Mouse (Mus musculus) spleen, postnatal 36 days (tissue): Measurements from ENCODE around the gene Egln3.

ENCODE experiments used
- DNase-seq, 2 experiments: peaks; one replicate each; pipeline ENCODE4 v3.0.0; 2022; ENCODE audit warnings: low spot score in 2 of 2, mixed read lengths in 1 of 2

Egln3 gene

DNA sequence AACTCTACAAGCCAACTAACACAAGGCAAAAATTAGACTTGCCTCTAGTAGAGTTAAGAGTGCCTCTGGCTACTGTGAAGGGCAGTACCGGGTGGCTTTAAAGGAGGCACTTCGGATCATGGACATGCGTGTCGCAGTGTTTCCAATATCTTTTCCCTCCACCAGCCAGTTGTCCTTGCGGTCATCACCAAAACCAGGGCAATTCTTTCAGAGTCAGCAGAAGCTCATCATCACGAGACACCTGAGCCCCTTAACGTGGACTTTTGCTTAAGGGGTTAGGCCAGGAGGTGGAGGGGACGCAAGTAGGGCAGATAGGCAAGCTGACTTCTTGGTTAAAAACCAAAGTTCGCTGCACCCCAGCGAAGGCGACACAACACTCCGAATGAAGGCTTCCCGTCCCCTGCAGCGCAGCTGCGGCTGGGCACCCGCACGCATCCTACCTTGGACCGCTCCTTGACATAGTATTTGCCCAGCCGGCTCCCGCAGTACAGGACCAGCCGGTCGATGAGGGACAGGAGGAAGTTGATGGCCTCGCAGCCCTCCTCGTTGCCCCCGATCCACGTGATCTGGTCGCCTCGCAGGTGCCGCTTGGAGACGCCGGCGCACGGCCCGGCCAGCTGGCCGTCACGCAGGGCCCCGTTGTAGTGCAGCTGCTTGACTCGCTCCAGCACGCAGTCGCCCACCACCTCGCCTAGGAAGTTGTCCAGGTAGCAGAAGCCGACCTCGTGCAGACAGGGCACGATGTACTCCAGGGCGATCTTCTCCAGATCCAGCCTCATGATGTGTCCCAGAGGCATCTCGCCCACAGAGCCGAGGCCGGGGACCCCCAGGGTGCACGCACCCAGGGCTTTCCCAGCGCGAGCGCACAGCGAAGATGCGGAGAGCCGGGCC, 650 bp downstream of the Egln3 start:
- peak; percentile 23 to 24 for DNase-seq

DNA sequence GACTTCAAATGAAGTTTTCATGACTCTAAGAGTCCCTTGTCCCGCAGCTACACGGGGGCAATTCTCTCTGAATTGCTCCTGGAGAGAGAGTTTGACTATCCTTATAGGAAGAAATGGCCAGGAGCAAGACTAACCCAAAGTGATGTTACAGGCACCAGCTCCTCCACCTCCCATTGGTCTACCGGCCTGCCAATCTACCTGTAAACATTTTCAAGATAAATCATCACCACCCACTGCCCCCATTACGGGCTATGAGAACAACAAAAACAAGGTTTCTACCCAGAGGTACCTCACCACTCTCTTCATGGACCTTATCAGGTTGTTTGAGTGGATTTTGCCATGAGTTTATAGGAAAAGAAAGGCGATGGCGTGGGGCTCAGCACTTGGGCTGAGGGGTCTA, 1.4 kb downstream of the Egln3 start:
- no peak for DNase-seq

DNA sequence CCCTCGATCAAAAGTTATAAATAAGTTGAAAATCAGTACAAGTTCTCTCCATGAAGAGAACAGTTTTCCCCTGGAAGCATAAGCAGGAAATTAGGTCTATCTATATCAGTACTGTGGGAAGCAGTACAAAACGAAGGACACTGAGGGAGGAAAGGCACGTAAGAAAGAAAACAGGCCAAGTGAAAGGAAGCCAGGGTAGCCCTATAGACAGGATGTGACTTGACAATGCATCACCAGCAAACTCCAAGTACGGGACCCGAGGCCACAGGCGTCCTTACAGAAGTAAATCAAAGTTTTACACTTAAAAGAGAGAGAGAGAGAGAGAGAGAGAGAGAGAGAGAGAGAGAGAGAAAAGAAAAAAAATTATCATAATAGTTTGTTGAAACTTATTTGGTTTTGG, 2.8 kb downstream of the Egln3 start:
- no peak for DNase-seq

DNA sequence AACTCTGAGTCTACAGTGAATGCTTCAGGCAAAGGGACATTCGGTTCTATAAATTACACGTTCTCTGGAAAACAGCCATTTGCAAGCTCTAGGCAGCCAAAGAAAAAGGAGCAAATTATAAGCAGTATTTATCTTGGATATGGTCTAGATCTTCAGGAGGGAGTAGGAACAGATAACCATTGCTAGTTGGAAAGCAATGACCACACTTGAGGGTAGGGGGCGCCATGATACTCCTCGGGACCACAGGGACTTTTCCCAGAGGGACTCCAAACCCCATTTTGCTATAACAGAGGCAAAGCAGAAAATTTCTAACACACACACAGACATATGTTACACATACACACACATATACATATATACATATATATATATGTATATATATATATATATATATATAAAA, 3.5 kb downstream of the Egln3 start:
- DNase-seq = no peak

DNA sequence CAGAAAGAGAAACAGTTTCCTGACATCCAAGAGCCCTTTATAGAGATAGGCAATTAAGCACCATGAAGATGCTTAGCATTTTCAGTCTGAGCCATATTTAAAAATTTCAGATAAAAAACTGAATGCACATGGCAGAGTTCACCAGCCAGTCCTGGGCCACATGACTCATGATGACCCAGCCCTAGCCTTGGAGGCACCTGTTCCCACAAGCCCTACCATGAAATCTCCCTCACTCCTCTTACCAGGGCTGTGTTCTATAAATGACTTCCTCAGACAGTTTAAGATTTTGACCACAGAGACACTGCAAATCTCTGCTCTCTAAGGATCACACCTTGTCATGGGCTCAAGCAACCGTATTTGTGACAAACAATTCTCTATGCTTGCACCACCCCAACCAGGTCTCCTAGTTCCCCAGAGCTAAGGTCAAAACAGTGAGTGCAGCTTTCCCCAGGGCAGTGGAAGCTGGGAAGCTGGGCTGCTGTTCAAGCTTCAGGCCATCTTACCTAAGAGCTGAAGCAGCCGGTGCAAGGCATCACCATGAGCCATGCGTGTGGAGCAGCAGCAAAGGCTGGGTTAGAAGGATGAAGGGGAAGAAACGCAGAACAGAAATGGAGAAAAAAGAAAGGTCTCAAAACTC, 5.3 kb downstream of the Egln3 start:
- no peak for DNase-seq

DNA sequence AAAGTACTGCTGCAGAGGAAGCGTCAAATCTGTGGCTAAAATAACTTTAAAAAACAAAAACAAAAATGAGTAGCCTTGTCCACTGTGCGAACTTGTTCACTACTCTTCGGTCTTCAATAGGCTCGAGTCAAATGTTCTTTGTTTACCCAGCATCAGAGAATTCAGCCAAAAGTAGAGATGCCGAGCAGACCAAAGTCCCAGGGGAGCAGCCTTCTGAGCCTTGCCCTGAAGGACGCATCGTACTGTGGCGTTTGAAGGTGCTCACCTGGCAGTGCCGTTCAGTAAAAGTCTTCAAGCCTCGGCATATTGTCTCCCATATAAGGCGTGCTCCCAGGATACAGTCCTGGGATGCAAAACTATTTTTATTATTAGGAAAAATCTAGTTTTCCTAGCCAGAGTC, 5.8 kb downstream of the Egln3 start:
- no peak for DNase-seq

DNA sequence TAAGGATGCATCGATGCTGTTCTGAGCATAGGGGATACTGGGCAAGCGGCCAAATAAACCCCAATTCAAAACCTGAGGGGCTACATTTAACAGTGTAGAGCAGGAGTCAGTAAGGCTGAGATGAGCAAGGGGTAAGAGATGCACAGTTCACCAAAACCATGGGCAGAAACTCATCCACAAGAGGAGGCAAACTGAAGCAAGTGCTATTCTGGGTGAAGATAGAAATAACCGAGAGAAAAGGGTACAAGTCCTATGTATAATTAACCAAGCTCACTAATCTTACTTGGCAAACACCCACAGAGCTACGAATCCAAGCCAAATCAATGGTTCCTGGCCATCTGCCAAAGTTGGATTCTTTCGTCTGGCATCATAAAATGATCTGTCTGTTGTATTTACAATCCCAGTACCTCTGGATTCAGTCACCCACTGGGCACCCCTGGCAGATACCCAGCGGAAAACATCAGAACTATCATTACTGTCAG, 6.3 kb downstream of the Egln3 start:
- DNase-seq = no peak

DNA sequence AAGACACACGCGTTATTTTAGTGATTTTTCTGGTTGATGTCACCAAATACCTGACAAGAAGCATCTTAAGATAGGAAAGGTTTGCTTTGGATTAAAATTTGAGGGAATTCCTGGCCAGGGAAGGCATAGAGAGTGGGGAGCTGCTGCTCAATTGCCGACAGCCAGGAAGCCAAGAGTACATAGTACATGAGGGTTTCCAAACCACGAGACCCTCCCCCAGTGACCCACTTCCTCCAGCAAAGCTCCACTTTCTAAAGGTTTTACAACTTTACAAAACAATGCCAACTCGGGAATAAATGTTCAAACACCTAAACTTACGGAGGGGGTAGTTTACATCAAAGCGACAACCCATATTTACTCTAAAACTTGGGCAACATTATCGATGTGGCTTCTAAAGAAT, 6.8 kb downstream of the Egln3 start:
- DNase-seq = no peak

DNA sequence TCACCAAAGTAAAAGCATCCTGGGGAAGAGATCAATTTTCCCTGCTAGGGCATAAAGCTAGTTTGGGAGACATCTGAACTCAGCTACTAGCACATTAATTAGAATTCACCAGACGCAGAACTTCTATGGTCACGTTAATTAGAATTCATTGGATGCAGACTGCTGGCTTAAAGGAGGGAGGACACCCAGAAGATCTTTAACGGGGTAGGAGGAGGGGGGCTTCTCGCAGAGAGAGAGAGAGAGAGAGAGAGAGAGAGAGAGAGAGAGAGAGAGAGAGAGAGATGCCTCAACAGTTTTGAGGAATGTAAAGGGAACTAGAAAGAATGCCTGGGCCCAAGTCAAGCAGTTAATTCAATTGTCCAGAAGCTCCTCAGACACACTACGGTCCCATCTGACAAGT, 9.5 kb downstream of the Egln3 start:
- no peak for DNase-seq

DNA sequence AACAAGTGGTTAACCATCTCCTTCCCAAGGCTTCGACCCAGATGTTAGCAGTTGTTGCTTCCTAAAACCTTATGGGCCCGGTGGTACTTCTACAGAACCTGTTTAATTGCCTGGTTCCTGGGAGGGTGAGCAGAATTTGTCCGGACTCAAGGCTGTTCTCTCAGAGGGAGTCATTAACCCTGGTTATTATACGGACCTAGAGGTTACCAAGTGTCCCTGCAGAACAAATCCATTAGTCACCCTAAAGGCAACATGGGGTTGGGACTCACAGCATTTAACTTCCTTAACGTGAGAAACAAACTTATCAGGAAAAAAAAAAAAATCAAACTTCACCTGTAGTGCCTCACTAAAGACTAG, 11.4 kb downstream of the Egln3 start:
- DNase-seq = no peak

DNA sequence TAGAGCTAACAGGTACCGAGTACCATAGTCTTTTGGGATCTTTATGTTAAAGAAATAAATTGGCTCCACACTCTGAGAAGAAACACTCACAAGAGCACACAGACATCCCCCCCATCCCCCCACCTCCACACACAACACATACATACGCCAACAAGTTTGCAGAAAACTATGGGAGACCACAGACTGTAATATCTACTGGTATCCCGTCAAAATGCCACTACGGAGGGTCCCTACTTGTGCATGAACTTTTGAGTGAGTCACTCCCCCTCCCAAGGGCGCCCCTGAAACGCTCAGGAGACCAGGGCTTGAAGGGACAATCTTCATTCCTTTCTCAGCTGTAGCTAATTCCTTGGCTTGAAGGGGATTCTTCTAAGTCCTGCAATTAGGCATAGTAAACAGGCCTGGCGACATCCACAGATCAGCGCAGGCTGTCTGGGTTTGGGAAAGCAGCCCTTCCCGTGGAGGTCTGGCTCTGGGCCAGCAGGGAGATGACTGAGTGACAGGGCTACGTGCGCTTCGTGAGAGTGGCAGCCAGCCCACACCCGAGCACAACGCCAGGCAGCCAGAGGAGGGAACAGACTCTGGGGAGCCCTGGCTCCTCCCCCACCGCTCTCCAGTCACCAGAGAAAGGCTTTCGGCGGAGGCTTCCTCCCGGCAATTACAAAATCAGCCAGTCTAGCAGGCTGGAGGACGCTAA, 11.9 kb downstream of the Egln3 start:
- DNase-seq = peak; percentile 17 to 31

DNA sequence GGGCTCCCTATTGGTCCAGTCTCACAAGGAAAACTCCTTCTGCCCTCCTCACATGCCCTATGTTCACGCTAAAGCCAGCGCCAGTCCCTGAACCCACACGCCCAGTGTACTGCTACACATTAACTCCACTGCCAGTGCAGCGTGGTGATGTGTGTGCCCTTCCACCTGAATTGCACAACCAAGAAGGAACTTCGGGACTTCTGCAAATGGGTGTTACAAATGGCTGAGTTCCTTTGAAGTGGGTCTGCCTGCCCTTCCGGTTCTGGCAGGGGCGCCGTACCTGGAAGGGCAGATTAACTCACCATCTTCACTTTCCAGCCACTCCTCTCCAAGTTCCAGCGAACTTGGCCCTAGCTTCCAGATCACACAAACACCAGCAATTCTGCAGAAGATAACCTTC, 12.5 kb downstream of the Egln3 start:
- DNase-seq = peak in 1 of 2 experiments; percentile 12

DNA sequence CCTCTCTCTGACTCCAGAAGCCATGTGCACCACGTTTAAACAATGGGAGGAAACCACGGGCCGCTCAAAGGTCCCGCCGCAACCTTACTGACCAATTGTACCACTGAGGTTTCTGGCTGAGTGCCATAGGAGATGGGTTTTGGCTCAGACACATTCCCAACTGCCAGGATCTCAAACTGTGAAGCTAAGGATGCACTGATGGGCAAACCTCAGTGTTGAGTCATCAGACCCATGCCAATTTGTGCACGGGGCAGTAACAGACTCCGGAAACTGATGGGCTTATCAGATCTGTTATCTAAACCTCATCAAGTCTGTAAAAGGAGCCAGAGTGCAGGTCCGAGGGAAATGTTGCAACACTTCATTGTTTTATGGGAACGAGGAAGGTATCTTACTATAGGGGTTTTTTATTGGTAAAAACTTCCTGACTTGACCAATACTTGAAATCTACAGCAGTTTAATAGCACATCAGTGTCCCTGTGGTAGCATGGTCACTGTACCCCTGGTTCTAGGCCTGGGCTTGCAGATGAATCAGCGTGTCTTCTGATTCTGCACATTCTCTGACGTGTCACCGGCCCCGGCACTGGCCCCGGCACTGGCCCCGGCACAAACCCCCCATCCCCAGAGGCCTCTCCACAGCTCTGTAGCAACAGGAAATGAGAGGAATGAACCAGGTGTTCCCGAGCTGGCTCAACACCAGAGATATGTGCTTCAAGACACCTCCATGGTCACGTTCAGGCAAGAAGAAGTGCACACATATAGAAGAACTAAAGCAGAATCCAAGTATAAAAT, 15.7 kb downstream of the Egln3 start:
- no peak for DNase-seq

DNA sequence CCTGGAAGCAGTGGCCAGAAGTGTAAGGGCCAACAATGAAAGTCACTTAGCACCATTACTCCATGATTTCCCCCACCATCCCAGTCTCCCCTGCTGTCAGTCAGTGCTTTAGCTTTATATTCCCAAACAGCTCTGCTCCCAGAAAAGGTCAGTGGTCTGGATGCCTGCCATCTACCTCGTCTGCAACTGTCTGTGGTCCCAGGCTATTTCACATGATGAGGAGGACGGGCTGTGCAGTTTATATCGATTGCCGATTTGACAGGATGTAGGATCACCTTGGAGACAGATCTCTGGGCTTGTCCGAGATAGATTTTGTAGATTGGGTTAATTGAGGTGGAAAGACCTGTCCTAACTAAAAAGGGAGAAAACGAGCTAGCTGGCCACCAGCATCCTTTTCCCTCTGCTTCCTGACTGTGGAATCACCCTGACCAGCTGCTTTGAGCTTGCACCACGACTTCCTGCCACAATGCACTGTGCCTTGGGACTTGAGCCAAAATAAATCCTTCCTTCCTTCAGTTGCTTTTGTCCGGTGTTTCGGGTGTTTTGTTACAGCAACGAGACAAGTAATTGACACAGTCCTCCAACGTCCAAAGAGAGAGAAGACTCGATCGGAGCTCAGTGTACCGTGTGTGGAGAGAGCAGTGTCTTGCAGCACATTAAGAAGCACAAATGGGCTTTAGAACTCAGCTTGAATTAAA, 16.6 kb downstream of the Egln3 start:
- no peak for DNase-seq

DNA sequence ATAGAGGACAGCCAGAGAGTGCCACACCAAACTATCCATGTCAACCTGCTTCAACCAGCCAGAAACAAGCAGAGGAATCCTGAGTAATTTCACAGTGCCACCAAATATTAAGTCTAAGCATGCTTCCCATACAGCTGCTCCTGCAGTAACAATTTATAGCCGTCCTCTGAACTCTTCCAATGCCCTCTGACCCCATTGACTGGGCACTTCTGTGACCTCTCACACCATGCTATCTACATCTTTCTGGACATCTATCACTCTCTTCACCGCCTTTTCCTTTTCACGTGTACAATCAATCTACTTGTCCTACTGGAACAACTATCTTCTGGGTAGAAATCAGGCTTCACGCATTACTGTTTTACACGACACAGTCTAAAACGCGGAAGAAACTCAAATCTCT, 19.4 kb downstream of the Egln3 start:
- DNase-seq = no peak

DNA sequence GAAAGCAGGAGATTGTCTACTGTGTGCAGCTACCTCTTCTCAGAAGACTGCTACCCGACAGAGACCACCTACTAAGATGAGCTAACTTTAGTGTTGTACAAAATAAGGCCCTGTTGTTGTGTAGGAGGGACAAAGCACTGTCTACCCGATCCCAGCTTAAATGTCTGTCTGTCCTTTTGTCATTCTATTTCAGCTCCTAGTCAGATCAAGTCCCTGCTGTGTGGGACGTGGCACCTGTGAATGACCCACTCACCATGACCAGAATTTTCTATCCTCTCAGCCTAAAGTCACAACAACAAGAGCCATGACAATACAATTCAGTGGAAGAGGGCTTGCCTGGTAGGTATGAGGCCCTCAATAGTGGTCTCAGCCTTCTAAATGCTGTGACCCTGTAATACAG, 25.3 kb downstream of the Egln3 start:
- no peak for DNase-seq

DNA sequence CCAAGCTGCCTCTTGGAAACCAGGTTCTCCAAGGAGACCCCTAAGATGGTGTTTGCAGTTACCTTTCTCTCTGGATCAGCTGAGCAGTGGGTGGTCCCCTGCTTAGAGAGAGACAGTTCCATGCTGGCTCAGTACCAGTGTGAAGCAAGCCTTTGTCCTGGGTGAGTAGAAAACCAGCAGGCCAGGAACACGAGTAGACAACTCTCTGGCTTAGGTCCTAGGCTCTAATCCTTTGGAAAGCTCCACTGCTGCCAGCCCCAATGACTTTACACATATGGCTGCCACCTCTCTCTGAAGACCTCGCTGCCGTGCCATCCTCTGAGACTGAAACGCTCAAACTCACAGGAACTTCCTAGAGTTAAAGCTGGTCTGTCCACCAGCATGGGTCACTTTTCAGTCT, 34.9 kb downstream of the Egln3 start:
- no peak for DNase-seq

DNA sequence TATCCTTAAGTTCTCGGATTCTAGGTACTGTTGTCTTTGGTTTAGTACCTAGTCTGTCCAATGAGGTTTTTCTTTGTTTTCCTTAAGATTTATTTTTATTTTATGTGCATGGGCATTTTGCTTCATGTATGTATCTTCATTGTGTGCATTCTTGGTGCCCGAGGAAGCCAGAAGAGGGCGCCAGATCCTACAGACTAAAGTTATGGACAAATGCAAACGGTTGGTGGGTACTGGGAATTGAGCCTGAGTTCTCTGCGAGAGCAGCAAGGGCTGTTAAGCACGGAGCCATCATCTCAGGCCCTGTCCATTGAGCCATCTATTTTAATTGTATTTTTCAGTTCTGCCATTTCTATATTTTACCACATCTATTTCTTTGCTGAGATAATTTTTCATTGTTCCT, 35.9 kb downstream of the Egln3 start:
- no peak for DNase-seq

DNA sequence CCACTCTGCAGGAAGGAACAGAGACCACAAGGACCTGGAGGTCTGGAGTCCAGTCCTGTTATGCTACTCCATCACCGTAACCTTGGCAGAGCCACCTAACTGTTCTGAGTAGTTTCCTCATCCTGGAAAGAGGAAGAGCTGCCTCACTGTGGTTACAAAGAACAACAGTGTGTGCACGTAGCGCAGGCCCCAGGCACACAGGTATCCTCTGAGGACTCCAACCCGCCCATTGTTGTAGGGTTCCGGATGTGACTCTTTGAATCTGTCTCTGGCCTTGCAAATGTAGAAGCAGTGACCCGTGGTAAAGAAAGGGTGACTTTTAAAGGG, 39.0 kb downstream of the Egln3 start:
- DNase-seq = no peak

DNA sequence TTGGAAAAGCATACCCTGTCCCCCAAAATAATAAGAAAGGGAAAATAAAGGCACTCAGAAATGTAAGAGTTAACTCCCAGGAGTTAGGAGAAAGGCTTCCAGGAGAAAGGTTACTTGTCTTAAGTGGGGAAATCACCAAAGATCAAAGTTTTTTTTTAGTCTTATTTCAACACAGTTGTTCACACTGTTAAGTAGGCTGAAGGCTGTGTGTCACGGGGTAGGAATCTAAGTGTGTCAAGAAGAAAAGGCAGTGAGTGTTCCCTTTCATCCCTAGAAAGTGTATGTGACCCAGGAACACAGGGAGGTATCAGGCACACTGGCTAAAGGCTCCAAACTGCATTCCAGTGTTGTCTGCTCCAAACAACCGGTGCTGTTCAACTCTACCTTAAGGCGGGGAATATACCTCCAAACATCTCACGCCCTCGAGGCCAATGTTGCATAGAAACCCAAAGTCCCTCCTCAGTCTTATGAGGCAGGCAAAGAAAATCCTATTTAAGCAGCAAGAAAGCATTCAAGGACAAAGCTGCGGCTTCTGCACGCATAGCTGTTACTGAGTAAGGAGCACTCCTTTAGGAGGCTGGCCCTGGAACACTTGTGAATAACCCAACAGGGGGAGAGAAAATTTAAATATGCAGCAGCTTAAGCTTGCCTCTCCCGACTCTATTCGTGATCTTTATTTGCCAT, 39.5 kb downstream of the Egln3 start:
- DNase-seq = no peak

DNA sequence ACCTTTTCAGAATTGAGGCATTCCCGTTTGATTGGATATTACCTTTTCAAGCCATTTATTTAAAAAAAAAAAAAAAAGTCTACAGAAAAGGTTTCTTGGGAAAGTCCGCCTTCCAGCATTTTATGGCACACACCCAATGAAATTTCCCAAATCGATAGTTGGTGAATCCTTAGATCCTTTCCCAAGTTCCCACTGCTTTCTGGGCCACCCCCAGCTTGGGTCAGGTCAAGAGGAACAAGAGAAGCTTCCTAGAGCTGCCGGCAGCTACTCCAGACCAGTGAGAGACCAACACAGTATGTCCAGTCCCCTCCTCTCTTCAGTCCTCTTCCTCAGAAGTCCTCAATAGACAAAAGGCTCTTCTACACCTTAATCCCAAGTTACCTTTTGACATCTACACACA, 40.5 kb downstream of the Egln3 start:
- DNase-seq = no peak
